Mouse (Mus musculus) neutrophil, adult 59 days (primary cell): ENCODE measurements around the gene Oat. TPM values are rescaled to one million over a fixed set of nuclear protein-coding genes. Genes with fewer than 3 reads are reported as not detected.

Experiments used
- total RNA-seq, 2 experiments: library from RNA; stranded (reverse); gene quantifications; 1 replicate in 1 of 2; 2 replicates in 1 of 2; pipeline ENCODE4 v1.2.4; 2023

The Oat gene
- total RNA-seq = 10 to 100 TPM; 36.7 to 44.8 TPM

GRCm38 (mm10) chr7:132576116-132576650 is at the start of gene Oat:
Gene Oat (minus strand): TSS chr7:132576398.

GRCm38 (mm10) chr7:132610468-132611318 is 34.5 kb upstream of the Oat start, which contains the start of gene Lhpp:
Gene Lhpp (plus strand): TSS chr7:132610638.

GRCm38 (mm10) chr7:132599071-132599975 is 23.1 kb upstream of the Oat start, which contains the start of gene Nkx1-2:
Gene Nkx1-2 (minus strand): TSS chr7:132599637.

Other genes with a start within 250 kb of the Oat start
- not detected for gene Nkx1-2, start 23.2 kb upstream of the Oat start, total RNA-seq
- 1 to 10 TPM; 1.6 to 3.6 TPM for gene Lhpp, start 34.2 kb upstream of the Oat start, total RNA-seq
- gene Fam53b, start 237.5 kb upstream of the Oat start, total RNA-seq = 10 to 100 TPM; 63.9 to 68.7 TPM